Mouse (Mus musculus) lung, embryonic 14.5 days (tissue): ENCODE measurements around the gene Gpr62. TPM values are rescaled to one million over a fixed set of nuclear protein-coding genes. Genes with fewer than 3 reads are reported as not detected.
"Not testable (repeated sequence)": the region's sequence is repeated elsewhere in the genome, so short reads cannot be mapped to it uniquely, and the experiment has no call there.

Source experiments
- ATAC-seq: fragments of 200-750 bp; cut with Nextera tagmentation; 2 replicates; pipeline ENCODE4 v1.8.0; 2017; ENCODE audit warnings: mild to moderate bottlenecking, moderate TSS enrichment, moderate library complexity; ENCODE audit not compliant: insufficient read depth
- DNase-seq: peaks from one replicate; pipeline ENCODE4 v3.0.0-alpha.2; 2015
- H3K27ac ChIP-seq: fragments of 300-500 bp; sonication (generic); 2 replicates; pipeline ENCODE4 v1.5.1; 2014; ENCODE audit warnings: low read depth, mild to moderate bottlenecking, moderate library complexity
- H3K27me3 ChIP-seq: fragments of 300-500 bp; sonication (generic); 2 replicates; pipeline ENCODE4 v1.6.1; 2014; ENCODE audit warnings: low read length, control low read depth; ENCODE audit not compliant: insufficient read depth
- H3K36me3 ChIP-seq: fragments of 300-500 bp; sonication (generic); 2 replicates; pipeline ENCODE4 v1.6.1; 2014; ENCODE audit warnings: control low read depth; ENCODE audit not compliant: insufficient read depth
- H3K4me1 ChIP-seq: fragments of 300-500 bp; sonication (generic); 2 replicates; pipeline ENCODE4 v1.6.1; 2014; ENCODE audit warnings: antibody characterized with exemption, control low read depth; ENCODE audit not compliant: insufficient read depth
- H3K4me2 ChIP-seq: fragments of 300-500 bp; sonication (generic); 2 replicates; pipeline ENCODE4 v1.6.1; 2014; ENCODE audit warnings: mild to moderate bottlenecking
- H3K4me3 ChIP-seq: fragments of 300-500 bp; sonication (generic); 2 replicates; pipeline ENCODE4 v1.5.1; 2014; ENCODE audit warnings: low read depth, low read length
- H3K9ac ChIP-seq: fragments of 300-500 bp; sonication (generic); 2 replicates; pipeline ENCODE4 v1.6.1; 2014
- H3K9me3 ChIP-seq: fragments of 300-500 bp; sonication (generic); 2 replicates; pipeline ENCODE4 v1.6.1; 2016; ENCODE audit warnings: low read depth, low read length, control low read depth
- CTCF ChIP-seq: IDR thresholded peaks from 2 replicates; pipeline ENCODE4 v1.5.1; 2016; ENCODE audit warnings: antibody characterized with exemption, low read depth
- WGBS: fragments of 180-500 bp; shearing (Covaris S2); extraction: QIAGEN DNeasy Blood & Tissue Kit; methylation state at CpG from one replicate; pipeline ENCODE4 v1.1.7; 2014; 5-methylcytosine and 5-hydroxymethylcytosine counted together
- polyA plus RNA-seq: library from polyadenylated mRNA; unstranded; fragments of >200 nt; fragmentation: Nextera tagmentation; extraction: Ambion mirVana; gene quantifications from 2 replicates; pipeline ENCODE4 v1.2.1, GENCODE M21; 2014

Gene Gpr62
- polyA plus RNA-seq, 1 experiment from 2014 or later, result 0.26 TPM

DNA sequence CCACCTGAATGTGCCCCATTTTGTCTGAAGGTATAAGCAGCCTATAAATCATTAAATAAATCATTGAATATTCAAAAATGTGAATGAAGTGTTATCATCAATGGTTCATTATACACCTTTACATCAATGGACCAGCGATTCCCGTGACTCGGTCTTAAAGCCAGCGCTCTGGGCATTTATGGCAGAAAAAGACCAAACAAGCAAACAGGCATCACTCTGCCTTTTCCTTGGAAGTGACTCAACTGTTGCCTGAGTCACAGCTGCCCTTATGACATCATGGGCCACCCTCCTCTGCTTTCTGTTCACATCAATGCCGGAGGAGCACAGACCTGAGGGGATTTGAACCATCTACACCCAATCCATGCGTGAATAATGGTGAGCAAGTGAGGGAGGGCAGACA lies 33.9 kb upstream of the Gpr62 start, which contains the start of gene Iqcf1:
Gene Iqcf1, plus strand, starts transcription at position 301 of the 400 bp plus-strand sequence.
- no peak for TF ChIP-seq CTCF
- Histone ChIP-seq H3K4me2 (no peak within 1 kb of the TSS), H3K4me1 (no peaks in the 10 kb centered on the region), H3K4me3 (no peak within 1 kb of the TSS), H3K27me3 (no peaks in the 10 kb centered on the region), H3K9ac (no peak within 1 kb of the TSS), H3K9me3 (no peaks in the 10 kb centered on the region), H3K27ac (no peak within 1 kb of the TSS), H3K36me3 (no peaks in the 10 kb centered on the region)
- ATAC-seq (no peak), DNase-seq (no peak)
- 94% methylated on average over 6 of the region's 6 CpGs for WGBS

DNA sequence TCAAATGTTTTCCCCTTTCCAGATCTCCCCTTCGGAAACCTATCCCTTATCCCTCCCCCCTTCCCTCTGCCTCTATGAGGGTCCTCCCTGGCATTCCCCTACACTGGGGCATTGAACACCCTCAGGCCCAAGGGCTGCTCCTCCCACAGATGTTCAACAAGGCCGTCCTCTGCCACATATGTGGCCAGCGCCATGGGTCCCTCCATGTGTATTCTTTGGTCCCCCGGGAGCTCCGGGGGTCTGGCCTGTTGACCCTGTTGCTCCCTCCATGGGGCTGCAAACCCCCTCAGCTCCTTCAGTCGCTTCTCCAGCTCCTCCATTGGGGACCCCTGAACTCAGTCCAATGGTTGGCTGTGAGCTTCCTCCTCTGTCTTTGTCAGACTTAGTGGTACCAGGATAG lies 21.9 kb upstream of the Gpr62 start:
- not testable (repeated sequence) for ATAC-seq, H3K27ac ChIP-seq, H3K9ac ChIP-seq, DNase-seq, H3K4me2 ChIP-seq, H3K4me1 ChIP-seq, H3K4me3 ChIP-seq, H3K9me3 ChIP-seq, H3K27me3 ChIP-seq
- 76% methylated on average over 6 of the region's 6 CpGs for WGBS
- peaks cover 39% of the 10 kb centered on the region for H3K36me3 ChIP-seq

DNA sequence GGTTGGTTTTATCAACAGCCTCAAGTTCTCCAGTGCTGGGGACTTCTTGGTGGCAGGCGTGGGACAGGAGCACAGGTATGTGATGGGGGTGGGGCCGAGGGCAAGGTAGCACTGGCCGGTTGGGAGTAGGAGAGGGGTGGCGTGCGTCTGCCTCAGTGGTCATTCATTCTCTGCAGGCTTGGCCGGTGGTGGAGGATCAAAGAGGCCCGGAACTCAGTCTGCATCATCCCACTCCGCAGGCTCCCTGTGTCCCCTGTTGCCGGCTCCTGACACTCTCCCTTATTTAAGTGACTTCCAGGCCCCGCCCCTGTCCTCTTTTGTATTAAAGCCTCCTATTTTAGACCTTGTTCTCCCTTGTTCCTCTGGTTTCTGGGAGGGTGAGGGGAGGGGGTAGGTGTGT lies 19.3 kb upstream of the Gpr62 start:
- H3K4me3 ChIP-seq, result no peak overlapping the region
- H3K27ac ChIP-seq, result no peak overlapping the region
- no peaks in the 10 kb centered on the region for H3K4me1 ChIP-seq
- no peaks in the 10 kb centered on the region for H3K9me3 ChIP-seq
- no peak overlapping the region for H3K9ac ChIP-seq
- peaks cover 56% of the 10 kb centered on the region for H3K36me3 ChIP-seq
- no peak for TF ChIP-seq CTCF
- no peaks in the 10 kb centered on the region for H3K27me3 ChIP-seq
- ATAC-seq, result no peak
- WGBS, result 79% methylated on average over 10 of the region's 10 CpGs
- no peak for DNase-seq
- H3K4me2 ChIP-seq, result no peak overlapping the region

DNA sequence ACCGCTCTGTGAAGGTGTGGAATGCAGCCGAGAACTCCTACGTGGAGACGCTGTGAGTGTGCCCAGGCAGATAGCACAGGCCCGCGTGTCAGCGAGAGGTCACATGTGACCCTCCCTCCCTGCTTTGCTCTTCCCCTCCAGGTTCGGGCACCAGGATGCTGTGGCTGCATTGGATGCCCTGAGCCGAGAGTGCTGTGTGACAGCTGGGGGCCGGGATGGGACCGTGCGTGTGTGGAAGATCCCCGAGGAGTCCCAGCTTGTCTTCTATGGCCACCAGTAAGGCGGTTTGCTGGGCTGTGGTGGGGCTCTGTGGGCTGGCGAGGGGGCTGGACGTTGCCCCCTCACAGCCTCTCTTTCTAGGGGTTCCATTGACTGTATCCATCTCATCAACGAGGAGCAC lies 17.9 kb upstream of the Gpr62 start:
- H3K36me3 ChIP-seq, result peaks cover 56% of the 10 kb centered on the region

GRCm38 (mm10) chr9:106483136-106483535 lies 17.4 kb upstream of the Gpr62 start:
- ATAC-seq (no peak), DNase-seq (no peak)
- Histone ChIP-seq H3K9ac (no peak overlapping the region), H3K36me3 (peaks cover 56% of the 10 kb centered on the region), H3K27me3 (no peaks in the 10 kb centered on the region), H3K4me1 (0 out of 2 replicates have a peak, but pooled peaks cover under 1% of the 10 kb centered on the region), H3K4me2 (no peak overlapping the region), H3K9me3 (no peaks in the 10 kb centered on the region), H3K27ac (no peak overlapping the region), H3K4me3 (no peak overlapping the region)
- WGBS, result 91% methylated on average over 10 of the region's 10 CpGs
- no peak for TF ChIP-seq CTCF

More for the DNA sequence above, 17.9 kb upstream of the Gpr62 start:
- no peak for DNase-seq
- ATAC-seq, result no peak
- WGBS, result 88% methylated on average over 17 of the region's 17 CpGs
- Histone ChIP-seq H3K9me3 (no peaks in the 10 kb centered on the region), H3K27ac (no peak overlapping the region), H3K4me2 (no peak overlapping the region), H3K4me1 (no peaks in the 10 kb centered on the region), H3K9ac (no peak overlapping the region), H3K4me3 (no peak overlapping the region), H3K27me3 (no peaks in the 10 kb centered on the region)
- no peak for TF ChIP-seq CTCF

GRCm38 (mm10) chr9:106482578-106483115 lies 16.9 kb upstream of the Gpr62 start:
- Histone ChIP-seq H3K27me3 (no peaks in the 10 kb centered on the region), H3K27ac (no peak overlapping the region), H3K9me3 (no peaks in the 10 kb centered on the region), H3K4me3 (no peak overlapping the region), H3K4me1 (0 out of 2 replicates have a peak, but pooled peaks cover 2% of the 10 kb centered on the region), H3K4me2 (no peak overlapping the region), H3K36me3 (peaks cover 56% of the 10 kb centered on the region), H3K9ac (no peak overlapping the region)
- TF ChIP-seq CTCF, result no peak
- DNase-seq (no peak), ATAC-seq (no peak)
- 85% methylated on average over 17 of the region's 17 CpGs for WGBS

DNA sequence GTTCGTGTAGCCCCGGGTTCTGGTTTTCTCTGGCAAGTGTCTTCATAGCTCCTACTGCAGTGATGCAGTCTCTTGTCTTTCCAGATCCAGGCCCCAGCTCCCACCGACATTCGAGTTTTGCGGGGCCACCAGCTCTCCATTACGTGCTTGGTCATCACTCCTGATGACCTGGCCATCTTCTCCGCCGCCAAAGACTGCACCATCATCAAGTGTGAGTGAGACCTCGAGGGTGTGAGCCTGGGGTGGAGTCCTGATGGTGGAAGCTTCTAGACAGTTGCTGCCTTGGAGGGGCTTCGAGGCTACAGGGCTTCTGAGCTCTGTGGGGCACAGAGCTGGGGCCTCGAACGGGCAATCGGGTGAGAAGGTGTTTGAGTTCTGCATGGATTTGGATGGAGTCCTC lies 15.9 kb upstream of the Gpr62 start:
- Histone ChIP-seq H3K27ac (no peak overlapping the region), H3K4me1 (0 out of 2 replicates have a peak, but pooled peaks cover 2% of the 10 kb centered on the region), H3K27me3 (no peaks in the 10 kb centered on the region), H3K9me3 (no peaks in the 10 kb centered on the region), H3K4me2 (no peak overlapping the region), H3K9ac (no peak overlapping the region), H3K4me3 (no peak overlapping the region), H3K36me3 (peaks cover 56% of the 10 kb centered on the region)
- WGBS, result 86% methylated on average over 13 of the region's 13 CpGs
- no peak for DNase-seq
- no peak for TF ChIP-seq CTCF
- no peak for ATAC-seq

DNA sequence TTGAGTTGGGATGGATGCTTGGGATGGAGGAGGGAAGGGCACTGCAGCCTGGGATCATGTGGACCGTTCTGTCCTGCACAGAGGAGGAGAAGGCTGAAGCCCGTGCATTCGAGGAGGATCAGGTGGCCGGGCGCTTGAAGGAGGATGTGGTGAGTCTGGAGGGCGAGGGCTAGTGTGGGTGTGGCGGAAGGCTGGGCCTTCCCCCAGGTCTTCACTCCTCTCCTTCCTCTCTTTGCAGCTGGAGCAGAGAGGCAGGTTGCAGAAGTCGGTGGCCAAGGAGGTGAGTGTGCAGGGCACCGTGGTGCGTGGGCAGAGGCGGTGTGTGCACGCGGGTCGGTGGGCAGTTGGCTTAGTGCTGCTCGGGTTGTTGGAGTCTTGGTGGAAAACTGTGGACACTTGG lies 15.3 kb upstream of the Gpr62 start:
- no peak overlapping the region for H3K9ac ChIP-seq
- no peak for ATAC-seq
- H3K4me2 ChIP-seq, result no peak overlapping the region
- TF ChIP-seq CTCF, result no peak
- H3K4me1 ChIP-seq, result 0 out of 2 replicates have a peak, but pooled peaks cover 7% of the 10 kb centered on the region
- 96% methylated on average over 15 of the region's 15 CpGs for WGBS
- DNase-seq, result no peak
- no peaks in the 10 kb centered on the region for H3K9me3 ChIP-seq
- no peaks in the 10 kb centered on the region for H3K27me3 ChIP-seq
- no peak overlapping the region for H3K4me3 ChIP-seq
- H3K27ac ChIP-seq, result no peak overlapping the region
- H3K36me3 ChIP-seq, result peaks cover 51% of the 10 kb centered on the region
